Mouse (Mus musculus) c-Kit-positive CD71-positive TER-119-negative erythroid progenitor cells, embryonic 14.5 days (primary cell): Measurements from ENCODE around the gene Adck2.

Experiments used
- DNase-seq: peaks from one replicate; pipeline ENCODE4 v3.0.0-alpha.2; 2013; ENCODE audit warnings: low read depth

Adck2 gene

GRCm38 (mm10) chr6:39557723-39558261 is 15.9 kb upstream of the Adck2 start, which contains the start of gene Dennd2a:
Dennd2a (minus strand) TSS chr6:39557867.
- DNase-seq: no peak

GRCm38 (mm10) chr6:39559276-39559939 is 14.3 kb upstream of the Adck2 start:
- no peak for DNase-seq

- DNase-seq: peak; percentile 95
Observed at GRCm38 (mm10) chr6:39562166-39563015, 11.3 kb upstream of the Adck2 start.

- no peak for DNase-seq
Observed at GRCm38 (mm10) chr6:39567528-39567927, 6.1 kb upstream of the Adck2 start.

GRCm38 (mm10) chr6:39570426-39570825 is 3.2 kb upstream of the Adck2 start:
- no peak for DNase-seq

- DNase-seq: no peak
Observed at GRCm38 (mm10) chr6:39574555-39574869, 839 bp downstream of the Adck2 start.

GRCm38 (mm10) chr6:39574951-39575350 is 1.3 kb downstream of the Adck2 start:
- no peak for DNase-seq

GRCm38 (mm10) chr6:39579552-39579951 is 5.9 kb downstream of the Adck2 start:
- DNase-seq: no peak

GRCm38 (mm10) chr6:39580558-39580957 is 6.9 kb downstream of the Adck2 start:
- DNase-seq: no peak

GRCm38 (mm10) chr6:39581087-39581784 is 7.6 kb downstream of the Adck2 start:
- peak; percentile 78 for DNase-seq

- DNase-seq: no peak
Observed at GRCm38 (mm10) chr6:39585517-39585916, 11.8 kb downstream of the Adck2 start, which contains the start of gene Gm42420. Gm42420 (plus strand) TSS chr6:39585753.

GRCm38 (mm10) chr6:39591481-39591880 is 17.8 kb downstream of the Adck2 start:
- DNase-seq: no peak

- DNase-seq: peak; percentile 93
Observed at GRCm38 (mm10) chr6:39592401-39593214, 18.9 kb downstream of the Adck2 start, which contains the start of gene Ndufb2. Ndufb2 (plus strand) TSS chr6:39592574.

GRCm38 (mm10) chr6:39600851-39601250 is 27.2 kb downstream of the Adck2 start:
- no peak for DNase-seq

GRCm38 (mm10) chr6:39601828-39602227 is 28.2 kb downstream of the Adck2 start:
- no peak for DNase-seq

GRCm38 (mm10) chr6:39604565-39604964 is 30.9 kb downstream of the Adck2 start:
- DNase-seq: no peak

GRCm38 (mm10) chr6:39606056-39606455 is 32.4 kb downstream of the Adck2 start:
- DNase-seq: no peak

- no peak for DNase-seq
Observed at GRCm38 (mm10) chr6:39606862-39607261, 33.2 kb downstream of the Adck2 start.

- DNase-seq: no peak
Observed at GRCm38 (mm10) chr6:39607365-39607764, 33.7 kb downstream of the Adck2 start.

GRCm38 (mm10) chr6:39610207-39610606 is 36.5 kb downstream of the Adck2 start:
- DNase-seq: no peak

- no peak for DNase-seq
Observed at GRCm38 (mm10) chr6:39611296-39611695, 37.6 kb downstream of the Adck2 start.
